Mouse (Mus musculus): ENCODE results near the gene BC107364. TPM values are rescaled to one million over a fixed set of nuclear protein-coding genes. Genes with fewer than 3 reads are reported as not detected.
"Not testable (repeated sequence)": the region's sequence is repeated elsewhere in the genome, so short reads cannot be mapped to it uniquely, and the experiment has no call there.

BC107364 gene
- total RNA-seq, 2 experiments from 2014 or later = not detected

DNA sequence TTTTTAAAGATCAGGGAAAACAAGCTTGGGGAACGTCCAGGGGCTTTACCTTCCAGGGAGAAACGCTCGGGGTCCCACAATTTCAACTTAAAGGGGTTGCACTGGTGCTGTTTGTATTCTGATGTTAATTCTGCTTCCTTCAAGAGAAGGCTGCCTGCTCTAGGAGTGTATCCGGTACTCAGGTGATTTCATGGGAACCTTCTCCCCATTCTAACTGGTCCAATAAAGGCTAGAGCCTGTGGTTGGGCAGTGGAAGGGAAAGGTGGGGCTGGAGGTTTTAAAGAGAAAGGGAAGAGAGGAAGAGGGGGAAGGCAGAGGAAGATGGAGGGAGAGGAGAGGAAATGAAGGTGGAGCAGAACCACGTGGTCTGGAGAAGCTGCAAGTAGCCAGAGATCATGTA lies 33.2 kb downstream of the BC107364 start:
- DNase-seq (ENCODE audit: low spot score in 2 of 2); intact Hi-C loops (cut with DNase I): not testable (repeated sequence)

DNA sequence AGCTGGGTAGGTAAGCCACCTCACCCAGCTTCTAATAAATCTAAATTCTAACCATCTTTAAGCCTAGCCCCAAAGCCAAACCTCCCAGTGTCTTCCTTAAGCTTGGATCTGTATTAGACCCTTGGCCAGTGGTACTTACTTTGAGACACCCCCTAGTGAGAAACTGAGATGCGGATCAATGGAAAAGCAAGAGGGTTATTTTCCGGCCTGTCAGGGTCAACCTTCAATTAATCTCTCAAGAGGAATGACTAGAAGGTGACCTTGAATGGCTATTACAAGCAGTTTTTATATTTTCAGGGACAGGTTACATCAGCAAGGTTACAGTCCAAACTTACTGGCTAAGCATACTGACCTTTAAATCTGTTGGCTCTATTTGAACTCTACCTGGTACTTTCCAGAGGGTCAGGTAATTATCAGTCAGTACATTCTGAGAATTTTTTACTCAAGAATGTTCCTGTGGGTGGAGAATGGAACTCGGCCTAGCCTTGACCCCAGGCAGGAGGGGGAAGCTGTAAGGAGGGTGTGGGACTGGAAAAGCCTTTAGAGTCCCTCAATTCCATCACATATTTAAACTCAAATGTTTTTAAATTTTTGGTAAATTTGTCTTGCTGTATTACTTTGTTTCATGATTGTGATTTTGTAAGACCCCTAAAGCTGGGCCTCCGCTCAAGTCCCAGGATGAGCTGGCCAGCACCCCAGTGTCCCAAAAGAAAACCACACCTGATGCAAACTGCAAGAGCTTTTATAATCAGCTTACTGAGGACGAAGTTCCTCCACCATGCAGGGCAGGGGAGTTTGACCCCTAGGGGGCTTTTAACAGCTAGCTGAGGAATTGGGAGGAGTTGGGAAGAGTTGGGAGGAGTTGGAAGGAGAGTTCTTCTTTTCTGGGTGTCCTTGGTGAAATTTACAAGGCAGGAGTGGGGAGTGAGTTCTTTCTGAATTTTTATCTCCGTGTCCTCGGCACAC lies 34.0 kb downstream of the BC107364 start:
- intact Hi-C loops (cut with DNase I) = no loop called here
- DNase-seq (ENCODE audit: low spot score in 2 of 2) = no peak

DNA sequence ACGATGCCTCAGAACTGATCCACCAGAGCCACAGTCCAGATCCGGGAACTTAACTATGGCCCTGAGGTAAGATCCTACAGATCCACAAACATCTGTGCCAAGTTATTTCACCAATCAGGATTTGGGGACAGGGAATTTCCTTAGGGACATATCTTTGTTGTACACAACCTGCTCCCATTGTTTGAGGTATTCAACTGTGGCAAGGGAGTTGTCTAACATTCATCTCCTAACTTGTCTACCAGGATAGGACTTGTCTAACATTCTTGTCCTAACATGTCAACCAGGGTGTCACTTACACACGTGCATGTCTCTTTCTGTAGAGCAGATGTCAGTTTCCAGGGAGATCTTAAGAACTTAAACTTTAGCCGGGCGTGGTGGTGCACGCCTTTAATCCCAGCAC lies 35.5 kb downstream of the BC107364 start:
- intact Hi-C loops (cut with DNase I) = no loop called here
- DNase-seq (ENCODE audit: low spot score in 2 of 2) = no peak

DNA sequence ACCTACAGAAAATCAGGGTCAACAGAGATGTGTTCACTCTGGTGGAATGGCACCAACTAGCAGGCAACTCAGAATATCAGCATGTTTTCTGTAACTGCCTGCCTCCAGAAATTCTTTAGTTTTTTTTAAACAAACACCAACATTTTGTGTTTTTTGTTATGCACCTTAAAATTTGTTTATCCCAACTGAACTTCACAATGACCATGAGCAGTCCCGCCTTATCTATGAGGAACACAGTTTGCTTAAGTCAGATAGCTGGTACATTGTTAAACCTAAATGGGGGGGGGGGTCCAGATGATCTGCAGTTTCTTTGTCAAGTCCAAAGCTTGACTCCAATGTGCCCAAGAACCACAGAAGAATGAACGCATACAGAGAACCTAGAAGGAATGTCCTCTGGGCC lies 36.0 kb downstream of the BC107364 start:
- intact Hi-C loops (cut with DNase I) = no loop called here
- DNase-seq (ENCODE audit: low spot score in 2 of 2) = no peak

DNA sequence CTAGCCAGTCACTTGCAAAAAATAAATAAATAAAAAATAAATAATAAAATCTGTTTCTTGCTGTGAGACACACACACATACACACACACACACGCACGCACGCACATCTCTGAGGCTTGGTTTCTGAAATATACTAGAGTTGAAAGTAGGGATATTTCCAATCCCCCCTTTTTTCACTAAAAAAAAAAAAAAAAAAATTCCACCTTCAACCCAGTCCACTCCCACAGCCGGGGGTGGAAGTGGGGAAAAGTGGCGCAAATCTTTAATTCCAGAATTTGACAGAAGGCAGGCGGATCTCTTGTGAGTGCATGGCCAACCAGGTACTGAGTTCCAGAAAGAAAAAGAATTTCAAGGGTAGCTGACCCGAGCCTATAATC lies 37.2 kb downstream of the BC107364 start:
- intact Hi-C loops (cut with DNase I) = no loop called here
- DNase-seq (ENCODE audit: low spot score in 2 of 2) = no peak

DNA sequence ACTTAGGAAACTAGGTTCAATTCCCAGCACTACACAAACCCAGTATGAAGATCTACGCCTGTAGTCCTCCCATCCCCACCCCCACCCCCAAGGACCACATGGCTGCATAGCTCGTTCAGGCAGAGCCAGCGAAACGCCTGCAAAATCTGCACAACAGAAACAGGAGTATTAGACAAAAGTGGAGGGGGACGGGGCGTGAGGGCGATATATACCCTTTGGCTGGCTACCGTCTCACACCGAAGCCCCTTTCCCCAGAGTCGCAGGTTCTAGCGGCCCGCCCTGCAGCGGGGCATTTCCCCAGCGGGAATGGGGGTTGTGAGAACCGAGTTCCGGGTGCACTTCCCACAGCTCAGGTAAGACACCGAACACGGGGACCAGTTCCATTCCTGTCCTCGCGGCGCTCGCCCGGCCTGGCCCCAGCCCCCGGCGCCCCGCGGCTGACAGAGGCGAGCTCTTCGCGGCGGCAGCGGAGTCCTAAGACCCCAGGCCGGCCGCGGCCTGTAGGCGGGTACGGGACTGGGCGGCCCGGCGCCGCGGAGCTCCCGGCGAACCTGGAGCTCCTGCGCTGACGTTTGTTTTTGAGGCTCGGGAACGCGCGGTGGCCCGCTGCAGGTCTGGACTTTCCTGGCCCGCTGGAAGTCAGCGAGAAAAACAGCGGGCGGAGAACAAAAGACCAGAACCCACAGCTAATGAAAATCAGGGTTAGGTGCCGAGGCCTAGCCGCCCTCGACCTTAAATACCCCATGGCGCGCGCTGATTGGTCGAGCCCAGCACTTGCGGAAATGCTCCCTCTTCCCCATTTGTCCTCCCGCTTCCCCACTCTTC lies 37.8 kb downstream of the BC107364 start:
- intact Hi-C loops (cut with DNase I) = no loop called here
- DNase-seq (ENCODE audit: low spot score in 2 of 2) = peak; percentile 47 to 51

DNA sequence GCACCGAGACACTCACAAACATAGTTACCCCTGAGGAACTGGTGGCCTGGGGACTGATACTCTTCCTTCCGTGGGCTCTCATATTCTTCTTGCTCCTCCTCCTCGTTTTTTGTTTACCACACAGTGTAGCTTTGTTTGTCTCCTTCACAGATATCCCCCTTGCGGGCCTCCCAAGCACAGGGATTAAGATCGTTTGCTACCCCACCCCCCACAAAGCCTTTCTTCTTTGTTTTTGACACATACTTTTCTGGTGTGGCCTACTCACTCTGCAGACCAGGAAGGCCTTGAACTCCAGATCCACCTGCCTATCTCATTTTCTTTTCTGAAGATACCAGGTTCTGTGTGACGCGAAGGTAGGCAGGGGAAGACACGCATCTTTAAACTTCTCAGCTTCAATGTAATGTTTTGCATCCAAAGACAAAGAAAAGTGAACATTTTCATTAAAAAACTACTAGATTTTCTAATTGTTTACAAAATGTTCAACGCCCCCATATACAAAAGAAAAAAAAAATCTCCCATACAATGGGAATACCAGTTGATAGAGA lies 38.5 kb downstream of the BC107364 start:
- intact Hi-C loops (cut with DNase I) = no loop called here
- no peak for DNase-seq (ENCODE audit: low spot score in 2 of 2)

DNA sequence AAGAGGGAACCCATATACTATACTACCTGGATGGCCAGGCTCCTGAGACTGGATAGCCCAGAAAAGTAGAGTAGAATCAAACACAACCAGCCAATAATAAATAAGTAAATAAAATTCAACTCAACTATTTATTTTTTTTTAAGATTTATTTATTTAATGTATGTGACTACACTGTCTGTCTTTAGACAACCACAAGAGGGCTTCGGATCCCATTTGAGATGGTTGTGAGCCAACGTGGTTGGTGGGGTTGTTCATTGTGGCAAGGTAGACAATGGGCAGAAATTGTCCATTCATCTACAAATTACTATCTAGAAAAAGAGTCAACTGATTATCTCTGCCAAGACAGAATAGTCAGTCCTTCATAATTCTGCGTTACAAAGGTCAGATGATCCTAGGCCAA lies 40.3 kb downstream of the BC107364 start:
- DNase-seq (ENCODE audit: low spot score in 2 of 2) = no peak
- intact Hi-C loops (cut with DNase I) = no loop called here

DNA sequence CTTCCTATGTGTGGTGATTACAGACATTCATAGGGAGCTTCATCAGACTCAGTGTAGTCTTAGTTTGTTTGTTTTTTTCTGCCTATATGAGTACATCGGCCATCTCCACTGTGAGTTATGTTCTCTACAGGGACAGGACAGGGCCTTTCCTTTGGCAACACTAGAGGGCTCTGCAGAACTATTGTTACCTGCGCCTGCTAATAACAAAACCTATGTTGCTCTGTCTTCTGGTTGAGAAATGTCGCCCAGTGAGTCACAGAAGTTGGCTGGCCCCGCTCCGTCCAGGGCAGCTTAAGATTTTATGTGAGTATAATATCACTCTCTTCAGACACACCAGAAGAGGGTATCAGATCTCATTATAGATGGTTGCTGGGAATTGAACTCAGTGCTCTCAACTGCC lies 41.1 kb downstream of the BC107364 start:
- no peak for DNase-seq (ENCODE audit: low spot score in 2 of 2)

DNA sequence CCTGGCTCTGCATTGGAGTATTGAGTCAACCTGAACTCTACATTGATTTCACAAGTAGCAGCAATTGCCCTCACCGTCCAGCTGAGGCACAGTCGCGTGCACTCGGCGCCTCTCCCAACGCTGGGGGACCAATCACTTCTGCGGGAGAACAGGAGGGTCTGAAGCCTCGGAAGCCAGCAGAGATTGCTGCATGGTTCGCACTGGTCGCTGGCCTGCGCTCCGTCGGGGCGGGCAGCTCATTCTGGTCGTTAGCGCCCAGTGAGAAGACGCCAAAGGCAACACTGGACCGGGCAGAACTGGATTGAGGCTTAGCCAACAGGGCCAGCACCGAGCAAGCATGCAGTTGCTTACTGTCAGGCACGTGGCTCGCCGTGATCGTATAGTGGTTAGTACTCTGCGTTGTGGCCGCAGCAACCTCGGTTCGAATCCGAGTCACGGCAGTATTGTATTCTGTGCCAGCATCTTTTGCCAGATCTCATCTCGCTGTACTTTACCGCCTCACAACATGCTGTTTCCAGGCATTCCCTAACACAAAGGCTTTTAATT lies 42.3 kb downstream of the BC107364 start:
- DNase-seq (ENCODE audit: low spot score in 2 of 2) = no peak
- intact Hi-C loops (cut with DNase I) = no loop called here

More for the DNA sequence above, 41.1 kb downstream of the BC107364 start:
- intact Hi-C loops (cut with DNase I) = no loop called here

DNA sequence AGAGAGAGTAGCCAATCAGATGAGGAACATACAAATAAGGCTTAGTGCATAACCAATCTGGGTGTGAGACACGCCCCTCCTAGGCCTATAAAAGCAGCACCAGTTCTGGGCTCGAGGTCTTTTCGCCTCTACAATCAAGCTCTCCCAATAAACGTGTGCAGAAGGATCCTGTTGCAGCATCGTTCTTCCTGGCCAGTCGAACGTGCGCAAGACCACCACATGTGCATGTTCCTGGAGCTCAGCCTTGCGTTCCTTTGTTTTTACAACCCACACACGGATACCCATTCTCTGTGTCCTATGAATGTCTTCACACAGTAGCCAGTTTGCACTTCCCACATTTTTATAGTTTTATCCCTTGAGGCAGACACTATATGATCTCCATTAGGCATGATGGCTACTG lies 44.0 kb downstream of the BC107364 start:
- DNase-seq (ENCODE audit: low spot score in 2 of 2); intact Hi-C loops (cut with DNase I): not testable (repeated sequence)

DNA sequence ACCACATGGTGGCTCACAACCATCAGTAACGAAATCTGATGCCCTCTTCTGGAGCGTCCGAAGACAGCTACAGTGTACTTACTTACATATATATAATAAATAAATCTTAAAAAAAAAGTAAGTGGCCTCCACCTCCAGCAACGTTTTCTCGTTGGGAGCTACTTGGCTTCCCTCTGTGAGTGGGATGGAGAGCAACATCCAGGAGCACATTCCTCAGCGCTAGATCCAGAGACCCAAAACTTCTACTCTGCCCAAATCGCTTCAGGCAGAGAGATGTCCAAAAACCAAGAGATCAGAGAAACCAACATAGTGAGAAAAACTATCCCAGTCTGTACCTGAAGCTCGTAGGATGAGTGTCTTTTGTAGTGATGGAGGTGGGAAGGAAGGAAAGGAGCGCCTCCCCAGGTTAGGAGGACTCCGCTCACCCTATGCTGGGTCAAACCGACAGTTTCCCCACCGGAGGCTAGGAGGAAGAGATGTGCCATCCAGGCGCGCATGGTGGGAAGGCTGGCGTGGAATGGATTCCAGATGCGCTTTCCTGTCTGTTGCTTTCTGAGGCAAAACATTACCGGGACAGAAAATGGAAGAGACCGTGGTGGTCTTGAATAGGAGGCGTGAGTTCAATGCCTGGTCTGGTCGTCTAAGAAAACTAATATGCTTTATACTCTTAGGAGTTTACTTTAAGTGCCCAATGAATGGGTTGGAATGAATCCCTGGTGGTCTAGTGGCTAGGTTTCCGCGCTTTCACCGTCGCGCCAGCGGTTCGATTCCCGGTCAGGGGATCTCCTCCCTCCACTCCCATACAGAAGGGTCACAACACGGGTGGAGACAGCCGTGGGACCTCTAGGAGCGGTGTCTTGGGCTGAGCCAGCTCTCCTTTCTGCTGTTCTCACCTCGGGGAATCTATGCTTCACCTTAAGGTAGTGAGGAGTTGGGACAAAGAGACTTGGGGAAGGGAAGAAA lies 46.3 kb downstream of the BC107364 start:
- no peak for DNase-seq (ENCODE audit: low spot score in 2 of 2)
- intact Hi-C loops (cut with DNase I) = no loop called here

DNA sequence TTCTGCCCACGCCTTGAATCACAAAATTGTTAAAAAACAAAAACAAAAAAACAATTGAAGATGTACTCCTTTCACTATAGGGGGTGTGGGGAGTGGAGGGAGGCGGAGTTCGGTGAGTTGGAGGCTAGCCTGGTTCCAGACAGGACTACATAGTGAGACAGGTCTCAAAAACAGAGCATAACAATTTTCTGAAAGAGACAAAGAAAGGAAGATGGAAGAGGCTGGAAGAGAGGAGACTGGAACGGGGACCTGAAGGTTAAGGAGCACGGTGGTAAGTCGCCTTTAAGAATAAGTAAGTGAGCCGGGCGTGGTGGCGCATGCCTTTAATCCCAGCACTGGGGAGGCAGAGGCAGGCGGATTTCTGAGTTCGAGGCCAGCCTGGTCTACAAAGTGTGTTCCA lies 47.1 kb downstream of the BC107364 start:
- no peak for DNase-seq (ENCODE audit: low spot score in 2 of 2)
- intact Hi-C loops (cut with DNase I) = no loop called here

DNA sequence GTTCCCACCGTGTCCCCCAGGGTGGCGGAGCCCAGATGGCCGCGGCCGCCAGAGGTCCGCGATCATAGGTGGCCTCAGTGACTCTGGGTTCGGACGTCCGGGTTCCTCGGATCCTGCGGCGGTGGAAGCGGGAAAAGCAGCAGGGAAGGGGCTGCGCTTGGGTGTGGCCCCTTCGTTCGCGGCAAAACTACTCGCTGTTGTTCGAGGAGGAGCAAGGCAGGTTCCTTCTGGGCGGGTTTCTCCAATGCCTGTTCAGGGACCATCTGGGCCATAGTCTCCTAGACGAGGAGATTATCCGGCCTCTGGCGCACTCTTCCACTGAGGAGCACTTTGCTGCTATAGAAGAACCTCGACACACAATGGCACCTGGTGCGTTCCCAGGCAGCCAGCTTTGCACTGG lies 47.7 kb downstream of the BC107364 start:
- no peak for DNase-seq (ENCODE audit: low spot score in 2 of 2)
- intact Hi-C loops (cut with DNase I) = no loop called here

DNA sequence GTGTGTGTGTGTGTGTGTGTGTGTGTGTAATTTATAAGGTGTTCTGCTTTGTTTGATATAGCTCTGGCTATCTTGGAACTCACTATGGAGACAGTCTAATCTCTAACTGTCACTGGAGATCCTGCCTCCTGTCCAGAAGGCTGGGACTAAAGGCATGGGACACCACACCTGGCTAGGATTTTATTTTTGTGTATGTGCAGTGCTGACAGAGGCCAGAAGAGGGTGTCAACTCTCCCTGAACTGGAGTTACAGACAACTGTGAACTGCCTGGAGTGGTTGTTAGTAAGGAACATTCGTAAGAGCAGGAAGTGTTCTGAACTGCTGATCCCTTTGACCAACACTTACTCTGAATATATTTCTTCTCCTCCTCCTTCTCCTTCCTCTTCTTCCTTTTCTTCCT lies 49.1 kb downstream of the BC107364 start:
- no peak for DNase-seq (ENCODE audit: low spot score in 2 of 2)
- intact Hi-C loops (cut with DNase I) = no loop called here

DNA sequence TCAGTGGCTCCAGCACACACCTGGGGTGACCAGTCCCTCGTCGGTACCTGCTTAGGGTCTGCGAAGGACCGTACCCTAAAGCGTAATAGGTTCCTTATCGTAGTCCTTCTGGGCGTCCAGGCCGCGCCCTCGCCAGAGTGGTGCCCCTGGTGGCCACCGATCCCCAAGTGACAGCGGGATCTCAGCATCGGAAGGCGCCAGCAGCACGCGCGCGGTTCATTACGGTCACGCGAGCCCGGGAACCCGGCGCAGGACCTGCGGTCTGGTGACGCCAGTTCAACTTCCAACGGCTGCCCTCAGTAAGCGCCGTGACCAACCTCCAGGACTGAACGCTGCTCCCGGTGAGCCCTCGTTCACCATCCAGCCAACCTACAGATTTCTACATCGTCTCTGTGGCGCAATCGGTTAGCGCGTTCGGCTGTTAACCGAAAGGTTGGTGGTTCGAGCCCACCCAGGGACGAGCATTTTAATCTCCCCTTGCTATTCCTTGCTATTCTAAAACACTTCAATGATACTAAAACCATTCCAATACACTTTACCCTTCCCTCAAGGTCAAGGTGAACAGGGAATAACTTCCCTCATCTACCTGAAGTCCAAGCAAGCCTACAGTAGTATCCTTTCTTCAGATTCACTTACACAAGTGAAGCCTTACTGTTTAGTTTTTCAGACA lies 50.1 kb downstream of the BC107364 start:
- intact Hi-C loops (cut with DNase I) = no loop called here

DNA sequence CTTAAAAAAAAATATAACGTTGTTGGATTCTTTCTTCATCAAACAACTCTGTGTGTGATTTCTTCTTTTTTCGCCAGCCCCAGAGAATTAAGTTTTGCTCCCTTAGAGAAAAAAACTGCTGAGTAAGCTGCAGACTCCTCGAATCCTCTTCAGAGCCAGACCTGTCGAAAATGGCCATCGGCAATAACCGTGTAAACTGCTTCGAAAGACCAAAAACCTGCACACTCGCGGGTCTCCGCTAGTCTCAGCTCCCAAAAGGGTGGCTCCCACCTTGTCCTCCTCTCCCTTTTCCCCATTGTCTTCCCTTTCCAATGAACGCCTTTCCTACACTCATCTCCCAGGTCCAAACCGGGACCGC lies 50.7 kb downstream of the BC107364 start:
- intact Hi-C loops (cut with DNase I) = no loop called here
- no peak for DNase-seq (ENCODE audit: low spot score in 2 of 2)

More for the DNA sequence above, 50.1 kb downstream of the BC107364 start:
- DNase-seq (ENCODE audit: low spot score in 2 of 2) = peak in 1 of 2 experiments; percentile 12

DNA sequence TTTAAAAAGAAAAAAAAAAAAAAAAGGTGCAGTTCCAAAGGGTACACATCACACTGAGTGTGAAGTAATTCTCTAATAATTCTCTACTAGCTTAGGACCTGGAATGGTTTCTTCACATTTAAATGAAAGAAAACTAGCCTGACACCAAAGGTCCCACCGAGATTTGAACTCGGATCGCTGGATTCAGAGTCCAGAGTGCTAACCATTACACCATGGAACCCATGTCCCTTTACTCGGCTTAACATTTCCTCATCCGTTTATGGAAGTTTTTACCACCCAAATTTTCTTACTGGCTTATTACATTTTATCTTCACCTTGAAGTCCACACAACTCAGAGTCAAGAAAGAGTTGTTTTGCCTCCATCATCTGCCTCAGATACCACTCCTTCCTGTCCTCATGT lies 53.2 kb downstream of the BC107364 start:
- intact Hi-C loops (cut with DNase I) = loop anchor here (10.0 kb wide), 1 partner anchor 64 kb away; no protein-coding TSS in a partner anchor
- DNase-seq (ENCODE audit: low spot score in 2 of 2) = no peak

Measured in left cerebral cortex, postnatal 36 days (tissue).